Mouse (Mus musculus) CH12.LX (cell line): ENCODE measurements at regions not wholly inside any gene's neighbourhood (a gene's known extent, or its start where the extent isn't known, plus 50 kb on each side); places are given as distances from the start of the nearest gene placed in this dataset.

Experiments used
- CTCF ChIP-seq, 2 experiments: IDR thresholded peaks in 1 of 2; conservative IDR thresholded peaks in 1 of 2; 2 replicates each; pipeline ENCODE4 v1.5.1; 2011 to 2012; ENCODE audit warnings: low read depth in 2 of 2, low read length in 2 of 2, improper control_type of control experiment in 1 of 2, inconsistent platforms in 1 of 2, mild to moderate bottlenecking in 1 of 2, moderate library complexity in 1 of 2
- EP300 ChIP-seq: IDR thresholded peaks from 2 replicates; pipeline ENCODE4 v1.6.1; 2011; ENCODE audit warnings: low read length, improper control_type of control experiment
- GABPA ChIP-seq: IDR thresholded peaks from 2 replicates; pipeline ENCODE4 v1.6.1; 2012; ENCODE audit warnings: low read depth, low read length, improper control_type of control experiment, inconsistent platforms; ENCODE audit not compliant: insufficient replicate concordance
- MXI1 ChIP-seq: IDR thresholded peaks from 2 replicates; pipeline ENCODE4 v1.6.1; 2011; ENCODE audit warnings: mild to moderate bottlenecking, low read depth, low read length, improper control_type of control experiment
- NELFE ChIP-seq: IDR thresholded peaks from 2 replicates; pipeline ENCODE4 v1.6.1; 2011; ENCODE audit warnings: low read depth, low read length, improper control_type of control experiment
- POLR2A ChIP-seq: IDR thresholded peaks from 2 replicates; pipeline ENCODE4 v1.6.1; 2011; ENCODE audit warnings: low read depth, mild to moderate bottlenecking, improper control_type of control experiment, low read length
- RAD21 ChIP-seq: IDR thresholded peaks from 2 replicates; pipeline ENCODE4 v1.6.1; 2011; ENCODE audit warnings: low read depth, mild to moderate bottlenecking, low read length, improper control_type of control experiment, moderate library complexity
- TBP ChIP-seq: conservative IDR thresholded peaks from 2 replicates; pipeline ENCODE4 v1.6.1; 2011; ENCODE audit warnings: low read depth, low read length, improper control_type of control experiment
- USF1 ChIP-seq: IDR thresholded peaks from 2 replicates; pipeline ENCODE4 v1.6.1; 2014; ENCODE audit warnings: low read depth, mild to moderate bottlenecking, inconsistent platforms, low read length, improper control_type of control experiment
- USF2 ChIP-seq: conservative IDR thresholded peaks from 2 replicates; pipeline ENCODE4 v1.6.1; 2011; ENCODE audit warnings: low read depth, low read length, improper control_type of control experiment
- ZNF384 ChIP-seq: IDR thresholded peaks from 2 replicates; pipeline ENCODE4 v1.6.1; 2012; ENCODE audit warnings: low read depth, low read length, improper control_type of control experiment, inconsistent platforms

DNA sequence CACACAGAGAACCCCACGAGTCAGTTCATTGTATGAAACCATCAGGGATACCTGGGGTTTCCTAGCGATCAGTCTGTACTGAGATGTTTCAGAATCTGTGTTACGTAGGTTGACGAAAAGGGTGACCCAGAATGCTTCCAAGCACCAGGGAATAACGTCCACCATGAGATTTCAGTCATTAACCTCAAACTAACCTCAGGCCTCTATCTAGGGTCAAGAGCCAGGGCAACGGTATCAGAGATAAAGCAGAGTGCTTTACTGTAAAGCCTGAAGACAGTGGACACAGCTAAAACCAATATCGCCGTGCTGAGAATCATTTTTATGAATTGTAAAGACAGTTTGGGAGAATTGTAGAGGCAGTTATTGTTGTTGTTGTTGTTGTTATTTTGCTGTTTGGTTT is 52.9 kb upstream of the Errfi1 start:
- TF ChIP-seq TBP (no peak), USF2 (no peak), RAD21 (no peak), NELFE (no peak), GABPA (no peak), CTCF (conservative IDR thresholded peaks at IDR 0.05 in 1 of 2, IDR thresholded peaks at IDR 0.05 in 1 of 2; ENCODE audit: low read depth in 2 of 2, low read length in 2 of 2) (no peak), POLR2A (no peak), USF1 (no peak), ZNF384 (no peak), MXI1 (no peak), EP300 (no peak)
